Mouse (Mus musculus) kidney, embryonic 16.5 days (tissue): ENCODE results near the gene Zfp941. TPM values are rescaled to one million over a fixed set of nuclear protein-coding genes. Genes with fewer than 3 reads are reported as not detected.

Experiments
- ATAC-seq: fragments of 200-750 bp; cut with Nextera tagmentation; 2 replicates; pipeline ENCODE4 v1.8.0; 2017; ENCODE audit warnings: moderate TSS enrichment; ENCODE audit not compliant: low FRiP score, low TSS enrichment
- H3K27ac ChIP-seq: fragments of 300-500 bp; sonication (generic); 2 replicates; pipeline ENCODE4 v1.5.1; 2014; ENCODE audit warnings: low read length
- H3K27me3 ChIP-seq: fragments of 300-500 bp; sonication (generic); 2 replicates; pipeline ENCODE4 v1.6.1; 2014; ENCODE audit warnings: low read length, control low read depth, mixed read lengths; ENCODE audit not compliant: insufficient read depth
- H3K36me3 ChIP-seq: fragments of 300-500 bp; sonication (generic); 2 replicates; pipeline ENCODE4 v1.6.1; 2014; ENCODE audit warnings: low read length, control low read depth, mixed read lengths; ENCODE audit not compliant: insufficient read depth
- H3K4me1 ChIP-seq: fragments of 300-500 bp; sonication (generic); 2 replicates; pipeline ENCODE4 v1.6.1; 2014; ENCODE audit warnings: low read length, control low read depth, mixed read lengths; ENCODE audit not compliant: insufficient read depth
- H3K4me2 ChIP-seq: fragments of 300-500 bp; sonication (generic); replicated peaks from 2 replicates; pipeline ENCODE4 v1.6.1; 2014; ENCODE audit warnings: low read depth, low read length
- H3K4me3 ChIP-seq: fragments of 300-500 bp; sonication (generic); 2 replicates; pipeline ENCODE4 v1.5.1; 2014; ENCODE audit warnings: mild to moderate bottlenecking, low read length
- H3K9ac ChIP-seq: fragments of 300-500 bp; sonication (generic); replicated peaks from 2 replicates; pipeline ENCODE4 v1.6.1; 2014; ENCODE audit warnings: low read length
- H3K9me3 ChIP-seq: fragments of 300-500 bp; sonication (generic); 2 replicates; pipeline ENCODE4 v1.6.1; 2016; ENCODE audit warnings: low read length, control low read depth
- WGBS: fragments of 180-500 bp; shearing (Covaris S2); extraction: QIAGEN DNeasy Blood & Tissue Kit; methylation state at CpG from one replicate; pipeline ENCODE4 v1.1.7; 2014; 5-methylcytosine and 5-hydroxymethylcytosine counted together
- polyA plus RNA-seq: library from polyadenylated mRNA; unstranded; fragments of >200 nt; fragmentation: Nextera tagmentation; extraction: Ambion mirVana; gene quantifications from 2 replicates; pipeline ENCODE4 v1.2.1, GENCODE M21; 2015

The Zfp941 gene
- polyA plus RNA-seq, 1 experiment from 2014 or later = 1.4 TPM

DNA sequence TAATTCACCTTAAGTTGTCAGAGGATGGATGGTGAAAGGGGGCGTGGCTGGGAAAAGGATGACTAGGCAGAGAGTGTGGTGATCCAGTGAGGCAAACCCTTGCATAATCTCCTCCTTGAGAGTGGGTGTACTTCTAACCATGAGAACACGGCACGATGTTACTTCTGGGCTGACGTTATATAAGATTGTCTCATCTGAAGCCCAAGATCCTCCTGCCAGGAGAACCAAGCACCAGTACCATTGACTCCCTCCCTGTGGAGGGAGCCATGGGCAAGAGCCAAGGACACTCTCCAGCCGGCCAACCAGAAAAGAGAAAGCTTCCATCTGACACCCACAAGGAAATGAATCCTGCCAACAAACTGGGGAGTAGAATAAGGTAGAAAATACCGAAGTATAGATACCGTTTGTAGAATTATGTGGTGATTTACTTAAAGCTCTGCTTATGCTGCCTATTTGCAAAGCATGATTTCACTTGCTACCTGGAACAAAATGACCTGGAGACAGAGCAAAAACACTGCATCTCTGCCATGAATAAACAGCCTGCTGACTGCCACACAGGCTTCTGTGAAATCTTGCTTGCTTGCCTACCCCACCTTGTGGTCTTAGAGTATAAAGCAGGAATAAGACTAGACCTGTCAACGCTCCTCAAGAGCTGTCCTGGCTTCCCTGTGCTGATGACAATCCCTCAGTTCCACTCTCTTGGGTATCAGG is 6.3 kb upstream of the Zfp941 start:
- 36% methylated on average over 8 of the region's 8 CpGs for WGBS
- no peaks in the 10 kb centered on the region for H3K4me1 ChIP-seq
- H3K27ac ChIP-seq = no peak overlapping the region
- H3K9ac ChIP-seq = no peak overlapping the region
- no peak overlapping the region for H3K4me2 ChIP-seq
- no peaks in the 10 kb centered on the region for H3K27me3 ChIP-seq
- no peak overlapping the region for H3K4me3 ChIP-seq
- H3K9me3 ChIP-seq = no peaks in the 10 kb centered on the region
- peak; percentile 49 for ATAC-seq
- H3K36me3 ChIP-seq = no peaks in the 10 kb centered on the region

DNA sequence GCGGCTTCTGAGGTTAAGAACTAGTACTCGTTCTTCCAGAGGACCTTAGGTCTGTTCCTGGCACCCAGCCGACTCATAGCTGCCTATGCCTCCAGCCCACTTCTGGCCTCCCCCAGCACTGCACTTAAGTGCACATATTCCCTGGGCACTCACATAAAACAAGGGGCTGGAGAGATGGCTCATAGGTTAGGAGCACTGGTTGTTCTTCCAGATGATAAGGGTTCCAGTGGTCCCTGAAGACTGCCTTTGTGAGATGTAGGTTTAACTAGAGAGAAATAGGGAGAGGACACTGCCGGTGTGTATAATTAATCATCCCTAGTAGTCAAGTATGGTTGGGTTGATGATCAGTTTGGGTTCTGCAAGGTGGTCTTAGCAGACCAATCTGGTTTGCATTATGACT is 753 bp upstream of the Zfp941 start:
- WGBS = 87% methylated on average over 4 of the region's 4 CpGs
- H3K4me2 ChIP-seq = no peak overlapping the region
- no peak overlapping the region for H3K9ac ChIP-seq
- H3K9me3 ChIP-seq = no peaks in the 10 kb centered on the region
- no peaks in the 10 kb centered on the region for H3K36me3 ChIP-seq
- H3K4me3 ChIP-seq = no peak overlapping the region
- H3K4me1 ChIP-seq = no peaks in the 10 kb centered on the region
- H3K27me3 ChIP-seq = no peaks in the 10 kb centered on the region
- H3K27ac ChIP-seq = no peak overlapping the region
- no peak for ATAC-seq

DNA sequence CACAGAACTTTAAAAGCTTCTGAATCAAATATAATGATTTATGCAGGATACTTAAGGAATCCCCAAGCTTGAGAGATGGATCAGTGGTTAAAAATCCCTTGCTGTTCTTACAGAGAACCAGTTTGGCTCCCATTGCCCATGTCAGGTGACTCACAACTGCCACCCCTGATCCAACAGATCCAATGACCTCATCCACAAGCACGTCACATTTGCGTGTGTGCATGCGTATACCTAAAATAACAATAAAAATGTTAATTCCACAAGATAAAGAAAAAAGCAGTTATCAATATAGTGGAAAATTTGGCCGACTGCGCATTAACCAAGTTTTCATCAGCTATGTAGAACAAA is 699 bp downstream of the Zfp941 start:
- Histone ChIP-seq H3K4me3 (peak overlapping the region; percentile 45), H3K4me1 (no peaks in the 10 kb centered on the region), H3K9me3 (no peaks in the 10 kb centered on the region), H3K27ac (no peak overlapping the region), H3K27me3 (no peaks in the 10 kb centered on the region), H3K9ac (peak overlapping the region; percentile 53; the same call in 1 of the 2 replicates), H3K4me2 (peak overlapping the region; percentile 57), H3K36me3 (no peaks in the 10 kb centered on the region)
- no peak for ATAC-seq
- WGBS = 46% methylated on average over 5 of the region's 5 CpGs

DNA sequence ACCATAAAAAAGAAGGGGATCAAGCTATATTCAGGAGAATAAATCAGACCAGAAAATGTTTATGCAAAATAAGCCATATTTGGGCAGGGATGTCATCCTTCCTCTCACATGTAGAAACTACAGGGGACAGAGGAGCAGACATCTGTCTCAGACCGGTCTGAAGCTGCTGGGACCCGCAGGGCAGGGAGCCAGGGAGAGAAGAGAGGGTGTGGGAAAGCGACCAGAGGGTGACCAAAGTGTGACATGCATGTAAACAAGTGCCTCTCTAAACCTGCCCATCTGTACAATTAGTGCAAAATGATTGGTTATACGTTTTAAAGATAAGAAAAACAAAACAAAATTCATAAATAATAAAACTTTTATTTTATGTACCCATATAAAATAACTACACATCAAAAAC is 1.8 kb downstream of the Zfp941 start:
- no peak for ATAC-seq
- no peaks in the 10 kb centered on the region for H3K27me3 ChIP-seq
- H3K36me3 ChIP-seq = no peaks in the 10 kb centered on the region
- no peaks in the 10 kb centered on the region for H3K9me3 ChIP-seq
- H3K4me1 ChIP-seq = no peaks in the 10 kb centered on the region
- no peak overlapping the region for H3K9ac ChIP-seq
- H3K4me2 ChIP-seq = no peak overlapping the region
- 72% methylated on average over 4 of the region's 4 CpGs for WGBS
- no peak overlapping the region for H3K27ac ChIP-seq
- no peak overlapping the region for H3K4me3 ChIP-seq

DNA sequence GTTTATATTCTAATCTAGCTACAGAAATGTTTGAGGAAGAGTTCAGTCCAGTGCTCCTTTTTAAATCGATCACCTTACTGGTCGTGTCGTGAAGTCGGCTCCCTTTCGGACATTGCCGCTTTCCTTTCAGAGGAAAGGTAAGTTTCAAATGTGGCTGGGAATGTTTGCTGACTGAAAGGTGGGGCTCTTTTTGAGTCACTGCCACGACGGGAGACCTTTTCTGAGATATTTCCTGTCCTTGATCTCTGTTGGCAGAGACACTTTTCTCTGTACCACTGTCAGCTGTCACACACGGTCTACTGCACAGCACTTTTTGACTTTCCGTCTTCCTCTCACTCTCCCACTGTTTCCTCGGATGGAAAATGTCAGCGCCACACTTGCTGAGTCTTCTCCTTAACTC is 9.1 kb downstream of the Zfp941 start:
- H3K4me3 ChIP-seq = no peak overlapping the region
- H3K27me3 ChIP-seq = no peaks in the 10 kb centered on the region

DNA sequence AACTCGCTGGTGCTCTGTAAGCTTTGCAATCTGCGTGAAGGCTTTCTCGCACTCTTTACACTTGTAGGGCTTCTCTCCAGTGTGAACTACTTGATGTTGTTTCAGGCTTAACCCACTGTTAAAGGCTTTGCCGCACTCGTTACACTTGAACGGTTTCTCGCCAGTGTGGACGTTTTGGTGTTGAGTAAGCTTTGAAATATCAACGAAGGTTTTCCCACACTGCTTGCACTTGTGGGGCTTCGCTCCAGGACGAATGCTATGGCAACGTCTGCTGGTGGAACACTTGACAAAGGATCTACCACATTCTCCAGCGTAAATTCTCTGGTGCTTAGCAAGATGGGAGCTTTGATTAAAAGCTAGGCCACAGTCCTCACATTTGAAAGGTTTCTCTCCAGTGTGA is 10.3 kb downstream of the Zfp941 start:
- Histone ChIP-seq H3K4me1 (no peaks in the 10 kb centered on the region), H3K4me2 (no peak overlapping the region), H3K4me3 (no peak overlapping the region), H3K27me3 (no peaks in the 10 kb centered on the region), H3K27ac (no peak overlapping the region), H3K9me3 (no peaks in the 10 kb centered on the region), H3K9ac (no peak overlapping the region), H3K36me3 (no peaks in the 10 kb centered on the region)
- no peak for ATAC-seq
- 81% methylated on average over 13 of the region's 13 CpGs for whole genome bisulfite sequencing

More for the DNA sequence above, 9.1 kb downstream of the Zfp941 start:
- no peak overlapping the region for H3K9ac ChIP-seq
- no peak overlapping the region for H3K4me2 ChIP-seq
- 89% methylated on average over 12 of the region's 12 CpGs for WGBS
- H3K27ac ChIP-seq = no peak overlapping the region
- H3K36me3 ChIP-seq = no peaks in the 10 kb centered on the region
- H3K9me3 ChIP-seq = no peaks in the 10 kb centered on the region
- H3K4me1 ChIP-seq = no peaks in the 10 kb centered on the region
- ATAC-seq = no peak

DNA sequence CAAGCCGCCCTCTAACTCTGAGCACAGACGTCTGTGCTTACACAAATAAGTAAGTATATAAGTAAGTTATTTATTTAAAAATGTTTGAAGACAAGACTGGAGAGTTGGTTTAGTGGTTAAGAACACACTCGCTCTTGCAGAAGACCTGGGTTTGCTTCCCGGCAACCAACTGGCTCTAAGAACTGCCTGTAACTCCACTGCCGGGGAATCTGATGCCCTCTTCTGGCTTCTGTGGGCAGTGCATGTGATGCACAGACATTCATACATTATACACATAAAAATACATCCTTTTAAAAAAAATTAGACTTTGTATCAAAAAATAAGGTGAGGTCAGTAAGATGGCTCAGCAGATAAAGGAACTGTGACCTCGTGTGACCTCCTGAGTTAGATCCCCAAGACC is 11.5 kb downstream of the Zfp941 start:
- no peaks in the 10 kb centered on the region for H3K4me1 ChIP-seq
- H3K27me3 ChIP-seq = no peaks in the 10 kb centered on the region
- no peak overlapping the region for H3K9ac ChIP-seq
- H3K27ac ChIP-seq = no peak overlapping the region
- no peaks in the 10 kb centered on the region for H3K9me3 ChIP-seq
- H3K4me3 ChIP-seq = no peak overlapping the region
- no peaks in the 10 kb centered on the region for H3K36me3 ChIP-seq
- no peak for ATAC-seq
- 93% methylated on average over 6 of the region's 6 CpGs for WGBS
- H3K4me2 ChIP-seq = no peak overlapping the region

DNA sequence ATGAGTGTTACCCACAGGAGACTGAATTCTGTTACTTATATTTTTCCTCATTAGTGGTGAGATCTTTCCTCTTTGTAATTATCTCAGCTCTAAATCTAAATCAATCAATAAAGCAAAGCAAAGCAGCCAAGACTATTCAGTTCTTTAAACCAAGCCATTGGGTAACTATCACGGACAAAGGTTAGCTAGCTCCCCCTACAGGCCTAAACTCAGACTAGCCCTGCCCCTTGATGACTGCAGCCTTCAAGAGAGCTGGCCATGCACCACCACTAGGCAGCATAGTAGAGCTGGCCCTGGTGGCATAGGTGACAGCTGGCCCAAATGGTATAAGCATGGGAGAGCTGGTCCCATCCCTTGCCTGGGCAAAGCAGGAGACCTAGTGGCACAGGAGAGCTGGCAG is 16.3 kb downstream of the Zfp941 start:
- Histone ChIP-seq H3K27me3 (no peaks in the 10 kb centered on the region), H3K4me1 (no peaks in the 10 kb centered on the region), H3K36me3 (no peaks in the 10 kb centered on the region), H3K27ac (no peak overlapping the region), H3K4me3 (no peak overlapping the region), H3K9me3 (no peaks in the 10 kb centered on the region), H3K9ac (no peak overlapping the region), H3K4me2 (no peak overlapping the region)
- ATAC-seq = peak; percentile 39; the same call in 1 of the 2 replicates
- 16% methylated on average over 1 of the region's 1 CpGs for WGBS

DNA sequence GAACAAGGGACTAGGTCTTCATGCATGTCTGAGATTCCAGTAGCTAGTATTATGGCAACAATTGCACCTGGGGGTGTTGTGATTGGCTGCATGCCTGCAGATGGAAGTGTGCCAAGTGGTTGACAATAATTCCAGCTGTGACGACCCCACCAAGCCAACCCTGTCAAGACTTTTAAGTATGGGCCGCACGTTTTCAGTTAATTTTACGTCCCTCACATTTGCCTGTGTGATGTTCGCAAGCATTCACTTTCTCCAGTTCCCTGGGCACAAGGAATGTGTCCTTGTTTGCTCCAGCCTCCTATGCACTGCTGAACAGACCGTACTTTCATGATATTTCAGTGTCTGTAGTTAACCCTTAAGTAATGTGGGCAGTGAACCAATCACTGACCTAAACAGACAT is 19.3 kb downstream of the Zfp941 start:
- Histone ChIP-seq H3K4me1 (no peaks in the 10 kb centered on the region), H3K36me3 (no peaks in the 10 kb centered on the region), H3K4me2 (no peak overlapping the region), H3K27me3 (no peaks in the 10 kb centered on the region), H3K4me3 (no peak overlapping the region), H3K9ac (no peak overlapping the region), H3K27ac (no peak overlapping the region), H3K9me3 (no peaks in the 10 kb centered on the region)
- peak; percentile 60; the same call in 1 of the 2 replicates for ATAC-seq
- WGBS = 18% methylated on average over 6 of the region's 6 CpGs

DNA sequence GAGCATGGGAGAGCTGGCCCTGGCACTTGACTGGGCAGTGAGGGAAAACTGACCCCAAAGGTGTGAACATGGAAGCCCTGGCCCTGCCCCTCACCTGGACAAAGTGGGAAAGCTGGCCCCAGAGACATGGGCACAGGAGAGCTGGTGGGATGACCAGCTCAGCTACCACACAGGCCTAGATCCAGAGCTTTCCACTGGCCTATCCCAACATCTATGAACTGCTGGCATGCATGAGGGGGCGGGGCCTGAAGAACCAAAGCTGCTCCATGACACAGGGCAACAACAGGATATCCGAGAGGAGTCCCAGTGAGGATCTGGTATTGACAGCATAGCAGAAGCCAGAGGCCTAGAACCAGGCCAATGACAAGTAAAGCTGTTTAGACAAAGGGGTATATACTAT is 23.8 kb downstream of the Zfp941 start:
- ATAC-seq = 0 out of 2 replicates have a peak, but pooled peaks have one; percentile 39
- Histone ChIP-seq H3K4me3 (no peak overlapping the region), H3K9ac (no peak overlapping the region), H3K9me3 (no peaks in the 10 kb centered on the region), H3K36me3 (no peaks in the 10 kb centered on the region), H3K27ac (no peak overlapping the region), H3K4me2 (no peak overlapping the region), H3K27me3 (no peaks in the 10 kb centered on the region), H3K4me1 (no peaks in the 10 kb centered on the region)
- 66% methylated on average over 2 of the region's 2 CpGs for WGBS
